Mouse (Mus musculus): ENCODE results near the gene Bcl2a1a. TPM values are rescaled to one million over a fixed set of nuclear protein-coding genes. Genes with fewer than 3 reads are reported as not detected.
"Not testable (repeated sequence)": the region's sequence is repeated elsewhere in the genome, so short reads cannot be mapped to it uniquely, and the experiment has no call there.

Bcl2a1a gene
- polyA plus RNA-seq, 1 experiment from 2014 or later, result not detected

- no CpG with 5 or more reads among the region's 6 CpGs for WGBS
Measured at GRCm38 (mm10) chr9:88966462-88966861, 9.8 kb downstream of the Bcl2a1a start.

GRCm38 (mm10) chr9:88969502-88969901 lies 12.8 kb downstream of the Bcl2a1a start:
- H3K36me3 ChIP-seq (ENCODE audit: control insufficient read depth, insufficient read depth, low read length); H3K4me3 ChIP-seq (ENCODE audit: low read depth, low read length); H3K4me1 ChIP-seq (ENCODE audit: control insufficient read depth, insufficient read depth, low read length); H3K9ac ChIP-seq (ENCODE audit: low read length); H3K27ac ChIP-seq (ENCODE audit: low read depth, low read length); ATAC-seq (ENCODE audit: insufficient read depth, low FRiP score, low TSS enrichment); H3K27me3 ChIP-seq (ENCODE audit: control insufficient read depth, insufficient read depth, low read length); H3K9me3 ChIP-seq (ENCODE audit: control insufficient read depth, low read length); H3K4me2 ChIP-seq (ENCODE audit: low read depth); DNase-seq (ENCODE audit: low spot score): not testable (repeated sequence)
- whole genome bisulfite sequencing, result no CpG with 5 or more reads among the region's 2 CpGs

More at GRCm38 (mm10) chr9:88966462-88966861, 9.8 kb downstream of the Bcl2a1a start:
- H3K27ac ChIP-seq (ENCODE audit: low read depth, low read length); H3K4me1 ChIP-seq (ENCODE audit: control insufficient read depth, insufficient read depth, low read length); H3K36me3 ChIP-seq (ENCODE audit: control insufficient read depth, insufficient read depth, low read length); H3K4me3 ChIP-seq (ENCODE audit: low read depth, low read length); DNase-seq (ENCODE audit: low spot score); H3K4me2 ChIP-seq (ENCODE audit: low read depth); H3K9ac ChIP-seq (ENCODE audit: low read length); H3K9me3 ChIP-seq (ENCODE audit: control insufficient read depth, low read length); H3K27me3 ChIP-seq (ENCODE audit: control insufficient read depth, insufficient read depth, low read length); ATAC-seq (ENCODE audit: insufficient read depth, low FRiP score, low TSS enrichment): not testable (repeated sequence)

- not testable (repeated sequence) for H3K36me3 ChIP-seq (ENCODE audit: control insufficient read depth, insufficient read depth, low read length); H3K9ac ChIP-seq (ENCODE audit: low read length); H3K4me2 ChIP-seq (ENCODE audit: low read depth); H3K27ac ChIP-seq (ENCODE audit: low read depth, low read length); H3K9me3 ChIP-seq (ENCODE audit: control insufficient read depth, low read length); H3K27me3 ChIP-seq (ENCODE audit: control insufficient read depth, insufficient read depth, low read length); DNase-seq (ENCODE audit: low spot score); H3K4me1 ChIP-seq (ENCODE audit: control insufficient read depth, insufficient read depth, low read length); ATAC-seq (ENCODE audit: insufficient read depth, low FRiP score, low TSS enrichment); H3K4me3 ChIP-seq (ENCODE audit: low read depth, low read length)
- 89% methylated on average over 4 of the region's 4 CpGs for WGBS
Measured at GRCm38 (mm10) chr9:88976875-88977274, 20.2 kb downstream of the Bcl2a1a start.

- not testable (repeated sequence) for H3K27ac ChIP-seq (ENCODE audit: low read depth, low read length); H3K4me2 ChIP-seq (ENCODE audit: low read depth); H3K9me3 ChIP-seq (ENCODE audit: control insufficient read depth, low read length); H3K4me1 ChIP-seq (ENCODE audit: control insufficient read depth, insufficient read depth, low read length); H3K27me3 ChIP-seq (ENCODE audit: control insufficient read depth, insufficient read depth, low read length); H3K4me3 ChIP-seq (ENCODE audit: low read depth, low read length); ATAC-seq (ENCODE audit: insufficient read depth, low FRiP score, low TSS enrichment); H3K36me3 ChIP-seq (ENCODE audit: control insufficient read depth, insufficient read depth, low read length); H3K9ac ChIP-seq (ENCODE audit: low read length); DNase-seq (ENCODE audit: low spot score)
- WGBS, result 100% methylated on average over 2 of the region's 2 CpGs
Measured at GRCm38 (mm10) chr9:88979781-88980180, 23.1 kb downstream of the Bcl2a1a start.

- H3K4me1 ChIP-seq (ENCODE audit: control insufficient read depth, insufficient read depth, low read length); DNase-seq (ENCODE audit: low spot score); H3K9ac ChIP-seq (ENCODE audit: low read length); H3K36me3 ChIP-seq (ENCODE audit: control insufficient read depth, insufficient read depth, low read length); H3K4me2 ChIP-seq (ENCODE audit: low read depth); H3K27ac ChIP-seq (ENCODE audit: low read depth, low read length); H3K27me3 ChIP-seq (ENCODE audit: control insufficient read depth, insufficient read depth, low read length); ATAC-seq (ENCODE audit: insufficient read depth, low FRiP score, low TSS enrichment); H3K4me3 ChIP-seq (ENCODE audit: low read depth, low read length); H3K9me3 ChIP-seq (ENCODE audit: control insufficient read depth, low read length): not testable (repeated sequence)
Measured at GRCm38 (mm10) chr9:89001541-89001940, 44.8 kb downstream of the Bcl2a1a start.

Other genes starting within 250 kb of the Bcl2a1a start
- 24.9 and 26.4 TPM in 2 replicates for gene Mthfsl, start 236.6 kb upstream of the Bcl2a1a start, polyA plus RNA-seq (2014; fragmentation: Nextera tagmentation; extraction: Ambion mirVana)
- not detected in 2 replicates for gene Bcl2a1d, start 225.0 kb upstream of the Bcl2a1a start, polyA plus RNA-seq (2014; fragmentation: Nextera tagmentation; extraction: Ambion mirVana)
- 0.13 TPM in 1 of 2 replicates, not detected in the other for gene Trim43c, start 117.7 kb upstream of the Bcl2a1a start, polyA plus RNA-seq (2014; fragmentation: Nextera tagmentation; extraction: Ambion mirVana)
- not detected in 2 replicates for gene Trim43b, start 135.9 kb downstream of the Bcl2a1a start, polyA plus RNA-seq (2014; fragmentation: Nextera tagmentation; extraction: Ambion mirVana)
- 0.41 and 0.78 TPM in 2 replicates for gene Bcl2a1b, start 242.3 kb downstream of the Bcl2a1a start, polyA plus RNA-seq (2014; fragmentation: Nextera tagmentation; extraction: Ambion mirVana)
- not detected in 2 replicates for gene Gm29094, start 242.5 kb downstream of the Bcl2a1a start, polyA plus RNA-seq (2014; fragmentation: Nextera tagmentation; extraction: Ambion mirVana)

Data from neural tube, embryonic 11.5 days (tissue).